Mouse (Mus musculus): ENCODE results near the gene Gm14632. TPM values are rescaled to one million over a fixed set of nuclear protein-coding genes. Genes with fewer than 3 reads are reported as not detected.
"Not testable (repeated sequence)": the region's sequence is repeated elsewhere in the genome, so short reads cannot be mapped to it uniquely, and the experiment has no call there.

Gene Gm14632
- not detected in 2 replicates for polyA plus RNA-seq (2016; fragmentation: Nextera tagmentation; extraction: Ambion mirVana)

DNA sequence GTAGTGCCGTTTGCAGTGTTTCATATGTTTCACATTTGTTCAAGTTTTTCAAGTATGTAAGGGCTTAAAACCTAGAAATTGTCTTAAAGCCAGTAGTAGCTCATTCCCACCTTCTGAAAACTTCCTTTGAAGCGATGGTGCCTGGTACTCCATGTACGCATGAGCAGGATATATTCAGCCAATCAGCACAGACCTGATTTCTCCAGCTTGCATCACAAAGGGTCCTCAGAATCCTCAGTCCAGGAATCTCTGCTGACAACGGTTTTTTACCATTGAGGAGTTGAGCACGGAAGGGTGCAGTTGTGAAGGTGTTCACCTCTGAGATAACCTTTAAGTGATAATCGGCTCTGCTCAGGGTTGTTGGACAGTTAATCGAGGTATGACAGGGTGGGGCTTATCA lies at the start of gene Gm14632:
Gene Gm14632 (plus strand): TSS at position 301 of the 400 bp plus-strand sequence.
- H3K4me3 ChIP-seq; H3K36me3 ChIP-seq; DNase-seq (ENCODE audit: low spot score); H3K27me3 ChIP-seq (ENCODE audit: low read depth, poor library complexity, severe bottlenecking); H3K27ac ChIP-seq (replicated peaks); H3K9me3 ChIP-seq (replicated peaks); H3K4me1 ChIP-seq: not testable (repeated sequence)
- 88% methylated on average over 5 of the region's 7 CpGs for WGBS
